ENCODE assay signal across 20 mouse cellular contexts in genomic region chr7:25271651-25272444, GRCm38 (mm10). TPM values are rescaled to one million over a fixed set of nuclear protein-coding genes. Genes with fewer than 3 reads are reported as not detected.
DNase-seq lines count a peak whose midpoint lies in the region; ATAC-seq and TF ChIP-seq lines count a peak whose summit lies in the region.
"Had no signal": no experiment of that assay in that cellular context is flagged by ENCODE, and none has a peak within 500 bp of the region (broad histone marks: within the 10 kb centered on the region; RNA-seq: fewer than 3 reads in every experiment).

No protein-coding gene starts in this region.

- 91% methylated on average over 30 of the region's 30 CpGs for WGBS in forebrain, embryonic 11.5 days
- WGBS in forebrain, embryonic 16.5 days: 89% methylated on average over 27 of the region's 30 CpGs
- 87% methylated on average over 30 of the region's 30 CpGs for WGBS in embryonic facial prominence, embryonic 13.5 days

- peaks cover 10% of the 10 kb centered on the region; the same call in 1 of the 2 replicates for H3K4me1 ChIP-seq in forebrain, embryonic 11.5 days (replicated peaks; ENCODE audit: control insufficient read depth, insufficient read depth, low read length)
- H3K4me1 ChIP-seq in forebrain, embryonic 16.5 days (replicated peaks; ENCODE audit: control insufficient read depth, insufficient read depth, low read length): peaks cover 38% of the 10 kb centered on the region
- H3K4me1 ChIP-seq in megakaryocyte, embryonic 14.5 days: peaks cover 88% of the 10 kb centered on the region
- H3K4me1 ChIP-seq in ES-Bruce4 (ENCODE audit: control insufficient read depth, insufficient read depth, low read length): peaks cover 6% of the 10 kb centered on the region
- H3K4me1 ChIP-seq in embryonic facial prominence, embryonic 13.5 days: peaks cover 58% of the 10 kb centered on the region

- H3K27me3 ChIP-seq in forebrain, embryonic 11.5 days (ENCODE audit: control insufficient read depth, insufficient read depth, low read length): no peaks in the 10 kb centered on the region
- H3K27me3 ChIP-seq in forebrain, embryonic 16.5 days (replicated peaks; ENCODE audit: control insufficient read depth, insufficient read depth, low read length): no peaks in the 10 kb centered on the region
- no peaks in the 10 kb centered on the region for H3K27me3 ChIP-seq in megakaryocyte, embryonic 14.5 days (replicated peaks)
- no peaks in the 10 kb centered on the region for H3K27me3 ChIP-seq in ES-Bruce4 (ENCODE audit: control insufficient read depth, insufficient read depth, low read length, poor library complexity, severe bottlenecking)
- H3K27me3 ChIP-seq in embryonic facial prominence, embryonic 13.5 days: no peaks in the 10 kb centered on the region
- H3K27me3 ChIP-seq: neural tube, embryonic 13.5 days had no signal

- TF ChIP-seq POLR2A in ES-Bruce4 (IDR thresholded peaks at IDR 0.05; ENCODE audit: insufficient read depth, low read length): no peak

- ATAC-seq in forebrain, embryonic 11.5 days (replicated peaks; ENCODE audit: low FRiP score): no peak
- ATAC-seq in forebrain, embryonic 16.5 days: no peak
- ATAC-seq in megakaryocyte, adult 5-6 weeks (ENCODE audit: poor library complexity, severe bottlenecking): no peak
- ATAC-seq in embryonic facial prominence, embryonic 13.5 days (ENCODE audit: insufficient number of reproducible peaks, insufficient read depth, low FRiP score, low TSS enrichment, low read depth): no peak
- no peak for ATAC-seq in megakaryocyte-erythroid progenitor cell, adult 5-6 weeks (replicated peaks; ENCODE audit: low FRiP score, low TSS enrichment, poor library complexity, severe bottlenecking)

- no peak for TF ChIP-seq CTCF in ES-Bruce4 (IDR thresholded peaks at IDR 0.05; ENCODE audit: low read depth, low read length)

- H3K9ac ChIP-seq in forebrain, embryonic 11.5 days (ENCODE audit: low read length): no peak overlapping the region
- no peak overlapping the region for H3K9ac ChIP-seq in forebrain, embryonic 16.5 days (replicated peaks; ENCODE audit: low read depth, low read length)
- peak overlapping the region; percentile 14; the same call in 1 of the 2 replicates for H3K9ac ChIP-seq in ES-Bruce4 (ENCODE audit: low read depth, poor library complexity, severe bottlenecking)
- 0 out of 2 replicates have a peak overlapping the region, but pooled peaks have one; percentile 21 for H3K9ac ChIP-seq in embryonic facial prominence, embryonic 13.5 days
- H3K9ac ChIP-seq: neural tube, embryonic 13.5 days had no signal

- H3K4me2 ChIP-seq in forebrain, embryonic 11.5 days (ENCODE audit: low read depth, low read length, severe bottlenecking): no peak overlapping the region
- no peak overlapping the region for H3K4me2 ChIP-seq in forebrain, embryonic 16.5 days (ENCODE audit: low read length)
- no peak overlapping the region for H3K4me2 ChIP-seq in embryonic facial prominence, embryonic 13.5 days
- H3K4me2 ChIP-seq: neural tube, embryonic 13.5 days had no signal

- peak; percentile 51 for DNase-seq in forebrain, embryonic 11.5 days (ENCODE audit: low spot score)
- no peak for DNase-seq in lung, postnatal 10 days
- DNase-seq: adrenal gland, postnatal 14 days; heart, adult 18-20 months; heart, postnatal 10 days; lung, adult 18-20 months; retina, postnatal 1 day; thymus, adult 2 months had no signal

- no peak for TF ChIP-seq EP300 in ES-Bruce4 (IDR thresholded peaks at IDR 0.05; ENCODE audit: insufficient read depth, low read depth, low read length)

- no peaks in the 10 kb centered on the region for H3K9me3 ChIP-seq in forebrain, embryonic 11.5 days (ENCODE audit: control insufficient read depth, low read length)
- no peaks in the 10 kb centered on the region for H3K9me3 ChIP-seq in forebrain, embryonic 16.5 days (ENCODE audit: control insufficient read depth, low read length)
- no peaks in the 10 kb centered on the region for H3K9me3 ChIP-seq in megakaryocyte, embryonic 14.5 days
- H3K9me3 ChIP-seq in ES-Bruce4 (replicated peaks; ENCODE audit: control insufficient read depth, insufficient read depth, low read length, poor library complexity, severe bottlenecking): no peaks in the 10 kb centered on the region
- no peaks in the 10 kb centered on the region for H3K9me3 ChIP-seq in embryonic facial prominence, embryonic 13.5 days
- H3K9me3 ChIP-seq: neural tube, embryonic 13.5 days had no signal

- H3K4me3 ChIP-seq in forebrain, embryonic 11.5 days (ENCODE audit: low read depth, low read length): no peak overlapping the region
- no peak overlapping the region for H3K4me3 ChIP-seq in forebrain, embryonic 16.5 days (replicated peaks; ENCODE audit: low read length)
- H3K4me3 ChIP-seq in megakaryocyte, embryonic 14.5 days (replicated peaks): peak overlapping the region; percentile 33
- peak overlapping the region; percentile 9 for H3K4me3 ChIP-seq in ES-Bruce4 (ENCODE audit: low read depth, low read length)
- H3K4me3 ChIP-seq in embryonic facial prominence, embryonic 13.5 days: no peak overlapping the region
- H3K4me3 ChIP-seq: erythroblast, embryonic 14.5 days; neural tube, embryonic 13.5 days had no signal

- H3K36me3 ChIP-seq in forebrain, embryonic 11.5 days (ENCODE audit: control insufficient read depth, insufficient read depth, low read length): no peaks in the 10 kb centered on the region; the same call in 1 of the 2 replicates
- peaks cover 7% of the 10 kb centered on the region for H3K36me3 ChIP-seq in forebrain, embryonic 16.5 days (ENCODE audit: control insufficient read depth, insufficient read depth)
- H3K36me3 ChIP-seq in megakaryocyte, embryonic 14.5 days (replicated peaks; ENCODE audit: low read length): peaks cover 71% of the 10 kb centered on the region
- H3K36me3 ChIP-seq in ES-Bruce4 (ENCODE audit: control insufficient read depth, insufficient read depth, low read length, poor library complexity, severe bottlenecking): no peaks in the 10 kb centered on the region
- H3K36me3 ChIP-seq in embryonic facial prominence, embryonic 13.5 days: peaks cover 40% of the 10 kb centered on the region

- no peak overlapping the region for H3K27ac ChIP-seq in forebrain, embryonic 11.5 days (ENCODE audit: low read depth, low read length)
- no peak overlapping the region for H3K27ac ChIP-seq in forebrain, embryonic 16.5 days (ENCODE audit: low read length)
- no peak overlapping the region for H3K27ac ChIP-seq in ES-Bruce4 (ENCODE audit: insufficient read depth, low read length)
- H3K27ac ChIP-seq in embryonic facial prominence, embryonic 13.5 days: no peak overlapping the region
- H3K27ac ChIP-seq: kidney, postnatal 0 days; neural tube, embryonic 13.5 days had no signal

RNA-seq across cellular contexts. Expression of gene Cic, which starts 4.3 kb away (rescaled TPM):
- polyA plus RNA-seq in forebrain, embryonic 11.5 days (2014; fragmentation: Nextera tagmentation; extraction: Ambion mirVana): 40.3 and 44.2 TPM in 2 replicates
- 42.2 and 48.0 TPM in 2 replicates for polyA plus RNA-seq in forebrain, embryonic 16.5 days (2015; fragmentation: Nextera tagmentation; extraction: Ambion mirVana)
- polyA plus RNA-seq in megakaryocyte, embryonic 14.5 days (2012; ENCODE audit: insufficient read depth, low replicate concordance): 290 and 655 TPM in 2 replicates
- total RNA-seq in megakaryocyte, adult 5-6 weeks (2015): 166 and 174 TPM in 2 replicates
- 55.5 and 84.2 TPM in 2 replicates for total RNA-seq in megakaryocyte, adult 5-6 weeks (2017)
- 128 and 141 TPM in 2 replicates for polyA plus RNA-seq in ES-Bruce4 (2011; ENCODE audit: insufficient read depth, insufficient read length, low read depth, missing spikeins)
- polyA plus RNA-seq in embryonic facial prominence, embryonic 13.5 days (2015; fragmentation: Nextera tagmentation; extraction: Ambion mirVana): 46.2 and 47.4 TPM in 2 replicates
- total RNA-seq in megakaryocyte-erythroid progenitor cell, adult 5-6 weeks (2014; fragmentation: Nextera tagmentation): 125 and 134 TPM in 2 replicates
- 20.5 and 40.0 TPM in 2 replicates for total RNA-seq in megakaryocyte-erythroid progenitor cell, adult 5-6 weeks (2017)

RNA-seq across cellular contexts. Expression of gene Erf, which starts 21.3 kb away (rescaled TPM):
- polyA plus RNA-seq in forebrain, embryonic 11.5 days (2014; fragmentation: Nextera tagmentation; extraction: Ambion mirVana): 14.6 and 17.5 TPM in 2 replicates
- 4.8 and 5.3 TPM in 2 replicates for polyA plus RNA-seq in forebrain, embryonic 16.5 days (2015; fragmentation: Nextera tagmentation; extraction: Ambion mirVana)
- 44.8 and 66.8 TPM in 2 replicates for polyA plus RNA-seq in megakaryocyte, embryonic 14.5 days (2012; ENCODE audit: insufficient read depth, low replicate concordance)
- 4.9 and 6.5 TPM in 2 replicates for total RNA-seq in megakaryocyte, adult 5-6 weeks (2015)
- total RNA-seq in megakaryocyte, adult 5-6 weeks (2017): 2.6 and 5.3 TPM in 2 replicates
- 61.8 and 63.8 TPM in 2 replicates for polyA plus RNA-seq in ES-Bruce4 (2011; ENCODE audit: insufficient read depth, insufficient read length, low read depth, missing spikeins)
- polyA plus RNA-seq in embryonic facial prominence, embryonic 13.5 days (2015; fragmentation: Nextera tagmentation; extraction: Ambion mirVana): 22.2 and 25.3 TPM in 2 replicates
- total RNA-seq in megakaryocyte-erythroid progenitor cell, adult 5-6 weeks (2014; fragmentation: Nextera tagmentation): 8.7 and 18.9 TPM in 2 replicates
- total RNA-seq in megakaryocyte-erythroid progenitor cell, adult 5-6 weeks (2017): 6.2 and 8.6 TPM in 2 replicates

RNA-seq across cellular contexts. Expression of gene Pafah1b3, which starts 25.9 kb away (rescaled TPM):
- polyA plus RNA-seq in forebrain, embryonic 11.5 days (2014; fragmentation: Nextera tagmentation; extraction: Ambion mirVana): 298 and 321 TPM in 2 replicates
- polyA plus RNA-seq in forebrain, embryonic 16.5 days (2015; fragmentation: Nextera tagmentation; extraction: Ambion mirVana): 499 and 556 TPM in 2 replicates
- 19.1 TPM in 1 of 2 replicates, not detected in the other for polyA plus RNA-seq in megakaryocyte, embryonic 14.5 days (2012; ENCODE audit: insufficient read depth, low replicate concordance)
- total RNA-seq in megakaryocyte, adult 5-6 weeks (2015): 7.7 and 15.9 TPM in 2 replicates
- total RNA-seq in megakaryocyte, adult 5-6 weeks (2017): 7.7 and 14.6 TPM in 2 replicates
- polyA plus RNA-seq in ES-Bruce4 (2011; ENCODE audit: insufficient read depth, insufficient read length, low read depth, missing spikeins): 47.8 and 55.6 TPM in 2 replicates
- polyA plus RNA-seq in embryonic facial prominence, embryonic 13.5 days (2015; fragmentation: Nextera tagmentation; extraction: Ambion mirVana): 315 and 322 TPM in 2 replicates
- 22.0 and 23.2 TPM in 2 replicates for total RNA-seq in megakaryocyte-erythroid progenitor cell, adult 5-6 weeks (2014; fragmentation: Nextera tagmentation)
- total RNA-seq in megakaryocyte-erythroid progenitor cell, adult 5-6 weeks (2017): 12.8 and 26.3 TPM in 2 replicates

RNA-seq across cellular contexts. Expression of gene Prr19, which starts 29.4 kb away (rescaled TPM):
- 1.1 and 1.7 TPM in 2 replicates for polyA plus RNA-seq in forebrain, embryonic 11.5 days (2014; fragmentation: Nextera tagmentation; extraction: Ambion mirVana)
- 1.4 and 2.2 TPM in 2 replicates for polyA plus RNA-seq in forebrain, embryonic 16.5 days (2015; fragmentation: Nextera tagmentation; extraction: Ambion mirVana)
- polyA plus RNA-seq in megakaryocyte, embryonic 14.5 days (2012; ENCODE audit: insufficient read depth, low replicate concordance): 0.17 TPM in 1 of 2 replicates, not detected in the other
- total RNA-seq in megakaryocyte, adult 5-6 weeks (2015): not detected in 2 replicates
- total RNA-seq in megakaryocyte, adult 5-6 weeks (2017): not detected in 2 replicates
- 1.3 and 1.6 TPM in 2 replicates for polyA plus RNA-seq in ES-Bruce4 (2011; ENCODE audit: insufficient read depth, insufficient read length, low read depth, missing spikeins)
- 0.60 and 0.92 TPM in 2 replicates for polyA plus RNA-seq in embryonic facial prominence, embryonic 13.5 days (2015; fragmentation: Nextera tagmentation; extraction: Ambion mirVana)
- total RNA-seq in megakaryocyte-erythroid progenitor cell, adult 5-6 weeks (2014; fragmentation: Nextera tagmentation): not detected in 2 replicates
- not detected in 2 replicates for total RNA-seq in megakaryocyte-erythroid progenitor cell, adult 5-6 weeks (2017)
- total RNA-seq: adrenal gland, postnatal 14 days; heart, adult 18-20 months; heart, postnatal 10 days; left cerebral cortex, postnatal 25 days; megakaryocyte progenitor cell, adult 5-6 weeks; MEL had no signal
- polyA plus RNA-seq: erythroblast, embryonic 14.5 days had no signal

RNA-seq across cellular contexts. Expression of gene Tmem145, which starts 34.1 kb away (rescaled TPM):
- 6.7 and 7.7 TPM in 2 replicates for polyA plus RNA-seq in forebrain, embryonic 11.5 days (2014; fragmentation: Nextera tagmentation; extraction: Ambion mirVana)
- 24.5 and 41.2 TPM in 2 replicates for polyA plus RNA-seq in forebrain, embryonic 16.5 days (2015; fragmentation: Nextera tagmentation; extraction: Ambion mirVana)
- polyA plus RNA-seq in megakaryocyte, embryonic 14.5 days (2012; ENCODE audit: insufficient read depth, low replicate concordance): 0.16 TPM in 1 of 2 replicates, not detected in the other
- not detected in 2 replicates for total RNA-seq in megakaryocyte, adult 5-6 weeks (2015)
- total RNA-seq in megakaryocyte, adult 5-6 weeks (2017): not detected in 2 replicates
- 2.0 and 2.5 TPM in 2 replicates for polyA plus RNA-seq in ES-Bruce4 (2011; ENCODE audit: insufficient read depth, insufficient read length, low read depth, missing spikeins)
- 2.2 and 2.5 TPM in 2 replicates for polyA plus RNA-seq in embryonic facial prominence, embryonic 13.5 days (2015; fragmentation: Nextera tagmentation; extraction: Ambion mirVana)
- total RNA-seq in megakaryocyte-erythroid progenitor cell, adult 5-6 weeks (2014; fragmentation: Nextera tagmentation): not detected in 2 replicates
- not detected in 2 replicates for total RNA-seq in megakaryocyte-erythroid progenitor cell, adult 5-6 weeks (2017)
- total RNA-seq: heart, adult 18-20 months; heart, postnatal 10 days; megakaryocyte progenitor cell, adult 5-6 weeks; MEL had no signal
- polyA plus RNA-seq: erythroblast, embryonic 14.5 days had no signal

Comparison
In these comparisons a context has a peak if more than half of its experiments do, and no peak if none do; other contexts are left out.
1. H3K4me3 ChIP-seq: peak in megakaryocyte, embryonic 14.5 days (single experiment) and ES-Bruce4 (single experiment); none in forebrain, embryonic 11.5 days (single experiment), forebrain, embryonic 16.5 days (single experiment) and embryonic facial prominence, embryonic 13.5 days (single experiment).
2. H3K9ac ChIP-seq: peak in ES-Bruce4 (single experiment) and embryonic facial prominence, embryonic 13.5 days (single experiment); none in forebrain, embryonic 11.5 days (single experiment) and forebrain, embryonic 16.5 days (single experiment).